Mouse (Mus musculus): Measurements from ENCODE around the gene Ccdc50.

GRCm38 (mm10) chr16:27468731-27469130, 80.1 kb downstream of the Ccdc50 start:
- TF ChIP-seq CTCF (IDR thresholded peaks at IDR 0.05; ENCODE audit: borderline replicate concordance, insufficient read depth, low read length) (peak; percentile 28; the same call in 1 of the 2 replicates), POLR2A (IDR thresholded peaks at IDR 0.05; ENCODE audit: low read depth, low read length) (no peak)
